Mouse (Mus musculus): ENCODE results near the gene Cdh26.

Gene Cdh26

GRCm38 (mm10) chr2:178513636-178514071 is 83.3 kb downstream of the Cdh26 start:
- peak; percentile 22 for DNase-seq

- no peak for DNase-seq
Measured at GRCm38 (mm10) chr2:178516421-178516820, 86.1 kb downstream of the Cdh26 start.

- no peak for DNase-seq
Measured at GRCm38 (mm10) chr2:178516941-178517340, 86.6 kb downstream of the Cdh26 start.

- DNase-seq = no peak
Measured at GRCm38 (mm10) chr2:178519321-178519720, 89.0 kb downstream of the Cdh26 start.

GRCm38 (mm10) chr2:178520216-178520615 is 89.9 kb downstream of the Cdh26 start:
- DNase-seq = no peak

- DNase-seq = no peak
Measured at GRCm38 (mm10) chr2:178522331-178522730, 92.0 kb downstream of the Cdh26 start.

- no peak for DNase-seq
Measured at GRCm38 (mm10) chr2:178522786-178523185, 92.5 kb downstream of the Cdh26 start.

- no peak for DNase-seq
Measured at GRCm38 (mm10) chr2:178526776-178527175, 96.4 kb downstream of the Cdh26 start.

GRCm38 (mm10) chr2:178531226-178531625 is 100.9 kb downstream of the Cdh26 start:
- DNase-seq = no peak

- DNase-seq = no peak
Measured at GRCm38 (mm10) chr2:178536574-178536973, 106.2 kb downstream of the Cdh26 start.

Data from right cerebral cortex, adult 18-20 months (tissue).